In the genomic region with DNA sequence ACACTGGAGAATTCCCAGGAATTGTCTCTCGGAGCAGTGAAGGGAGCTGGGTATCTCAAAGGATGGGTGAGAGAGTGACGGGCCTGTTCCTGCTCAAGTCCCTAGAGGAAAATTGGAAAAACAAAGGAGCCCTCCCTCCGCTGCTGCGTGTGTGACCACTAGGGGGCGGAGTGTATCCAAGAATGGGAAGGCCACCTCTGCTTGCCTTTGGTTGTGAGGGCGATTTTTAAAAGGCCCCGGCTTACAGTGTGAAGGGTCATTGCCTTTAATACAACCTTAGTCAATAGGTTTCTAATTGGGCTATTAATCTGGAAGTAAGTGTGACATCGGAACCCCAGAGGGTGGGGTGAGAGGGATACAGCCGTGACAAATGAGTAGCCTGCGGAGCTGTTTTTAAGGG, we compare ENCODE assay signal across 8 mouse cellular contexts.
A peak's percentile ranks its signal among the peaks of the same experiment; 100 is the strongest.
DNase-seq lines count a peak whose midpoint lies in the region; ATAC-seq and TF ChIP-seq lines count a peak whose summit lies in the region.

No protein-coding gene starts in this region.

- H3K27me3 ChIP-seq in embryonic facial prominence, embryonic 13.5 days = peaks cover 4% of the 10 kb centered on the region; the same call in 1 of the 2 replicates
- H3K27me3 ChIP-seq in heart, adult 2 months (ENCODE audit: control insufficient read depth, insufficient read depth, low read length) = no peaks in the 10 kb centered on the region; the same call in 1 of the 2 replicates
- peaks cover 25% of the 10 kb centered on the region for H3K27me3 ChIP-seq in limb, embryonic 13.5 days
- no peaks in the 10 kb centered on the region for H3K27me3 ChIP-seq in splenic B cell, adult 2 months (ENCODE audit: control insufficient read depth, insufficient read depth, low read length, poor library complexity, severe bottlenecking)

- TF ChIP-seq EP300 in heart, adult 2 months (IDR thresholded peaks at IDR 0.05; ENCODE audit: insufficient read depth, low read depth, low read length) = peak; percentile 75; the same call in 1 of the 2 replicates

- no peak overlapping the region for H3K9ac ChIP-seq in embryonic facial prominence, embryonic 13.5 days
- no peak overlapping the region for H3K9ac ChIP-seq in heart, adult 2 months (ENCODE audit: low read depth, low read length)
- no peak overlapping the region for H3K9ac ChIP-seq in limb, embryonic 13.5 days

- H3K4me2 ChIP-seq in embryonic facial prominence, embryonic 13.5 days = peak overlapping the region; percentile 34; the same call in 1 of the 2 replicates
- H3K4me2 ChIP-seq in limb, embryonic 13.5 days (replicated peaks) = peak overlapping the region; percentile 41

- WGBS in embryonic facial prominence, embryonic 13.5 days = 7% methylated on average over 10 of the region's 10 CpGs
- 15% methylated on average over 10 of the region's 10 CpGs for WGBS in heart, adult 2 months
- 2% methylated on average over 10 of the region's 10 CpGs for WGBS in limb, embryonic 13.5 days

- intact Hi-C loops in heart, adult 2 months (cut with DNase I) = loop anchor here (1.0 to 10.0 kb wide), 5 partner anchors 149 to 854 kb away; no protein-coding TSS in a partner anchor

- ATAC-seq in embryonic facial prominence, embryonic 13.5 days (ENCODE audit: insufficient number of reproducible peaks, insufficient read depth, low FRiP score, low TSS enrichment, low read depth) = no peak
- ATAC-seq in limb, embryonic 13.5 days (ENCODE audit: low FRiP score, low read depth) = peak; percentile 67

- peak; percentile 70 for DNase-seq in 416B (ENCODE audit: low read depth)
- DNase-seq in adrenal gland, postnatal 4 days (ENCODE audit: low spot score in 2 of 2) = peak; percentile 45 to 72
- DNase-seq in heart, adult 2 months = peak; percentile 75 to 84
- peak; percentile 52 to 82 for DNase-seq in kidney, adult 8-10 months
- peak; percentile 43 to 59 for DNase-seq in natural killer cell, adult 2 months (ENCODE audit: low spot score in 2 of 2)
- DNase-seq in splenic B cell, adult 2 months (ENCODE audit: low read depth, low spot score) = peak; percentile 72

- H3K4me1 ChIP-seq in embryonic facial prominence, embryonic 13.5 days = peaks cover 18% of the 10 kb centered on the region
- H3K4me1 ChIP-seq in heart, adult 2 months (ENCODE audit: control insufficient read depth, insufficient read depth, low read length) = no peaks in the 10 kb centered on the region
- H3K4me1 ChIP-seq in limb, embryonic 13.5 days = peaks cover 20% of the 10 kb centered on the region

- no peak for TF ChIP-seq POLR2A in heart, adult 2 months (IDR thresholded peaks at IDR 0.05; ENCODE audit: insufficient read depth, low read depth, low read length)

- no peaks in the 10 kb centered on the region for H3K36me3 ChIP-seq in embryonic facial prominence, embryonic 13.5 days
- no peaks in the 10 kb centered on the region for H3K36me3 ChIP-seq in heart, adult 2 months (ENCODE audit: control insufficient read depth, insufficient read depth, low read length)
- H3K36me3 ChIP-seq in limb, embryonic 13.5 days = no peaks in the 10 kb centered on the region
- H3K36me3 ChIP-seq in splenic B cell, adult 2 months (ENCODE audit: control insufficient read depth, insufficient read depth, low read length, poor library complexity, severe bottlenecking) = no peaks in the 10 kb centered on the region

- no peaks in the 10 kb centered on the region for H3K9me3 ChIP-seq in embryonic facial prominence, embryonic 13.5 days
- H3K9me3 ChIP-seq in limb, embryonic 13.5 days = no peaks in the 10 kb centered on the region

- H3K4me3 ChIP-seq in embryonic facial prominence, embryonic 13.5 days = no peak overlapping the region
- H3K4me3 ChIP-seq in heart, adult 2 months = no peak overlapping the region
- no peak overlapping the region for H3K4me3 ChIP-seq in limb, embryonic 13.5 days

- no peaks in the 10 kb centered on the region for H3K79me2 ChIP-seq in heart, adult 2 months (replicated peaks; ENCODE audit: control insufficient read depth, insufficient read depth, low read length)

- TF ChIP-seq CTCF in heart, adult 2 months (IDR thresholded peaks at IDR 0.05) = no peak; the same call in 1 of the 2 replicates

- no peak overlapping the region for H3K27ac ChIP-seq in embryonic facial prominence, embryonic 13.5 days
- no peak overlapping the region for H3K27ac ChIP-seq in heart, adult 2 months
- H3K27ac ChIP-seq in limb, embryonic 13.5 days = no peak overlapping the region
